Mouse (Mus musculus) cerebellum, adult 2 months (tissue): ENCODE results near the gene Rfc2. TPM values are rescaled to one million over a fixed set of nuclear protein-coding genes. Genes with fewer than 3 reads are reported as not detected.

Experiments
- DNase-seq, 2 experiments: peaks; one replicate each; pipeline ENCODE4 v3.0.0; 2021
- H3K27ac ChIP-seq: fragments of 200-500 bp; 2 replicates; pipeline ENCODE4 v1.5.1; 2012; ENCODE audit warnings: low read length, control low read depth, inconsistent platforms; ENCODE audit not compliant: insufficient read depth
- H3K27me3 ChIP-seq: fragments of 200-500 bp; 2 replicates; pipeline ENCODE4 v1.6.1; 2012; ENCODE audit warnings: inconsistent platforms, mild to moderate bottlenecking, low read length, moderate library complexity; ENCODE audit not compliant: control insufficient read depth, insufficient read depth
- H3K4me1 ChIP-seq: fragments of 200-500 bp; 2 replicates; pipeline ENCODE4 v1.6.1; 2011; ENCODE audit warnings: low read length; ENCODE audit not compliant: control insufficient read depth, insufficient read depth
- H3K4me3 ChIP-seq: fragments of 200-500 bp; replicated peaks from 2 replicates; pipeline ENCODE3; 2011; ENCODE audit warnings: mild to moderate bottlenecking, low read depth, low read length, control low read depth; ENCODE audit not compliant: insufficient read depth
- CTCF ChIP-seq: fragments of 200-500 bp; IDR thresholded peaks from 2 replicates; pipeline ENCODE4 v1.5.1; 2011; ENCODE audit warnings: low read depth, mild to moderate bottlenecking, control low read depth, low read length, moderate library complexity, borderline replicate concordance; ENCODE audit not compliant: insufficient read depth
- POLR2A ChIP-seq: fragments of 200-500 bp; IDR thresholded peaks from 2 replicates; pipeline ENCODE4 v1.6.1; 2011; ENCODE audit warnings: low read length, control low read depth, borderline replicate concordance; ENCODE audit not compliant: insufficient read depth
- WGBS: fragments of 180-500 bp; shearing (Covaris S2); methylation state at CpG from one replicate; pipeline ENCODE4 v1.1.7; 2018; 5-methylcytosine and 5-hydroxymethylcytosine counted together
- polyA plus RNA-seq: library from polyadenylated mRNA; depleted of rRNA; stranded (reverse); fragments of >200 nt; gene quantifications from 2 replicates; pipeline ENCODE4 v1.2.3, GENCODE M21; 2012; rRNA removed

Gene Rfc2
- 113 and 116 TPM in 2 replicates for polyA plus RNA-seq

DNA sequence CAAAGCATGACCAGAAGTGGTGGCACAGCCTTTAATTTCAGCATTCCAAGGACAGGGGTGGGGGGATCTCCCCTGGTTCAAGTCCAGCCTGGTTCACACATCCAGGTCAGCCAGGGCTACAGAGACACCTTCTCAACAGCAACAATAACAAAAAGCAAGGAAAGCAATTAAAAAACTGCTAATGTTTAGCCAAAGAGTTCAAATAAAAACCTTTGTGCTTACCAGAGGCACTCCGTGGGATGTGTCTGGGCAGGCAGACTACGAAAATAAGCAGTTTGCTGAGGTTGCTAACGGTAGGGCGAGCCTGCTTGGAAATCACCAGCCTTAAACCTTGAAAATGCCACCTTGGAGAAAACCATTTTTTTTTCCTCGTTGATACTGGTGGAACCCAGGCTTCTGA lies at the start of gene Rfc2:
Gene Rfc2 (plus strand): TSS at position 221 of the 400 bp plus-strand sequence.
- WGBS, result 92% methylated on average over 5 of the region's 5 CpGs
- no peak for DNase-seq
- peaks cover 3% of the 10 kb centered on the region; the same call in 1 of the 2 replicates for H3K4me1 ChIP-seq
- H3K27me3 ChIP-seq, result no peaks in the 10 kb centered on the region
- no peak within 1 kb of the TSS for H3K4me3 ChIP-seq
- TF ChIP-seq CTCF (no peak), POLR2A (no peak)
- H3K27ac ChIP-seq, result no peak within 1 kb of the TSS

GRCm38 (mm10) chr5:134531585-134531984 lies 49.6 kb upstream of the Rfc2 start:
- WGBS, result 42% methylated on average over 9 of the region's 9 CpGs
- no peak overlapping the region for H3K4me3 ChIP-seq
- H3K27ac ChIP-seq, result no peak overlapping the region
- TF ChIP-seq CTCF (no peak), POLR2A (no peak)
- peaks cover 19% of the 10 kb centered on the region for H3K4me1 ChIP-seq
- DNase-seq, result peak in 1 of 2 experiments; percentile 51
- no peaks in the 10 kb centered on the region for H3K27me3 ChIP-seq

GRCm38 (mm10) chr5:134532417-134532816 lies 48.7 kb upstream of the Rfc2 start:
- Histone ChIP-seq H3K4me1 (peaks cover 19% of the 10 kb centered on the region), H3K27ac (no peak overlapping the region), H3K4me3 (no peak overlapping the region), H3K27me3 (no peaks in the 10 kb centered on the region)
- no peak for DNase-seq
- TF ChIP-seq CTCF, result no peak
- no peak for TF ChIP-seq POLR2A
- whole genome bisulfite sequencing, result 98% methylated on average over 6 of the region's 6 CpGs

GRCm38 (mm10) chr5:134536036-134536435 lies 45.1 kb upstream of the Rfc2 start:
- TF ChIP-seq POLR2A (no peak), CTCF (no peak)
- DNase-seq, result no peak
- Histone ChIP-seq H3K27ac (no peak overlapping the region), H3K27me3 (no peaks in the 10 kb centered on the region), H3K4me1 (peaks cover 19% of the 10 kb centered on the region; the same call in 1 of the 2 replicates), H3K4me3 (no peak overlapping the region)
- 85% methylated on average over 6 of the region's 6 CpGs for WGBS

DNA sequence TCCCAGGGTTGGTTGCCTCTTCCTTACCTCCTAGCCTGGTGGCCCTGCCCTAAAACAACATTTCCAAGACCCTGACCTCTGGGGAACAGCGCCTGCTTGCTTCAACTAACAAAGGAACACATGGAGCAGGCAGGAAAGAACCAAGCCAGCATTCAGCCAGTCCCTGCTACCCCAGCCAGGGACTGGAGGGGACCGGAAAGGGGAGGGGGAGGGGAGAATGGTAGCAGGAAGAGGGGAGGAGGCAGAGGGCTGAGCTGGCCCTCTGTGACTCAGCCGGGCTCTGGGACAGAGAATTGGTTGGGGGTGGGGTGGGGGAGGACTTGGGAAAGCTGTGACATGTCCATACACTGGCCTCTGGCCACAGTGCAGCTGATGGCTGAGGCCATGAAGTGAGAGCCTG lies 41.3 kb upstream of the Rfc2 start:
- H3K4me1 ChIP-seq, result peaks cover 21% of the 10 kb centered on the region
- no peaks in the 10 kb centered on the region for H3K27me3 ChIP-seq
- peak in 1 of 2 experiments; percentile 50 for DNase-seq
- no peak overlapping the region for H3K4me3 ChIP-seq
- no peak overlapping the region for H3K27ac ChIP-seq
- 18% methylated on average over 3 of the region's 3 CpGs for WGBS
- no peak for TF ChIP-seq POLR2A
- no peak for TF ChIP-seq CTCF

- Histone ChIP-seq H3K27me3 (no peaks in the 10 kb centered on the region), H3K27ac (no peak overlapping the region), H3K4me1 (peaks cover 21% of the 10 kb centered on the region), H3K4me3 (no peak overlapping the region)
- 43% methylated on average over 6 of the region's 6 CpGs for WGBS
- TF ChIP-seq CTCF (no peak), POLR2A (no peak)
- DNase-seq, result peak in 1 of 2 experiments; percentile 28
Observed at GRCm38 (mm10) chr5:134540881-134541280, 40.3 kb upstream of the Rfc2 start.

- 52% methylated on average over 7 of the region's 7 CpGs for WGBS
- H3K4me3 ChIP-seq, result no peak overlapping the region
- DNase-seq, result no peak
- H3K27me3 ChIP-seq, result no peaks in the 10 kb centered on the region
- H3K27ac ChIP-seq, result no peak overlapping the region
- peaks cover 21% of the 10 kb centered on the region for H3K4me1 ChIP-seq
- no peak for TF ChIP-seq POLR2A
Observed at GRCm38 (mm10) chr5:134541640-134542039, 39.5 kb upstream of the Rfc2 start.

DNA sequence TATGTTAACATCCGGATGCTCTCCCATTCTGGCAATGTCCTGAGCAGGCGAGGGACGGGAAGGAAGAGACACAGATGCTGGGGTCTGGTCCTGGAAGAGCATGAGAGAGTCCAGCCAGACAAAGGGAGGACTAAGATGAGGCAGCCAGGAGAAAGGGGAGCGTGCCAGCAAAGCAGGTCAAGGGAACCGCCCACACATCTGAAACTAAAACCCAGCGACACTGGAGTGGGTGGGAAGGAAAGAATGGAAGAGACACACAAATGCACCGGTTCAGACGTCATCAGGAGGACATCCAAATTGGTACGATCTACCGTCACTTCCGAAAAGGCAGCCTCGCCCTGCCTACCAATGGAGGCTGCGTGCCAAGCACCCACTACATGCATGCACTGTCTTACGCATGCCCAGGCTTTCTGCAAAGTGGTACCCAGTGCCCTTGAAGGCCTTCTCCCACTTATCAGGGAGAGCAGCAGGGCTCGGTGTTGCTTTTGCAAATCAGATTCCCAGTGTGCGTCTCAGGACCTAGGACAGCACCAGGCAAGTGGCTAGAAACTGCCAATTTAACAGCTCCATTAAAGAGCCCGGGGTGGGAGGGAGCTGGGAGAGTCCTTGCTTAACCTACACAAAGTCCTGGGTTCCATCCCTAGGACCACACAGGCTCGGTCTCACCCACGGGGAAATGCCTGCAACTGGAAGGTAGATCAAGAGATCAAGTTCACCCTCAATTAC lies 36.5 kb upstream of the Rfc2 start:
- WGBS, result 23% methylated on average over 19 of the region's 19 CpGs

More for the DNA sequence above, 36.5 kb upstream of the Rfc2 start:
- TF ChIP-seq CTCF (no peak), POLR2A (no peak)
- peak in 1 of 2 experiments; percentile 49 for DNase-seq
- H3K27me3 ChIP-seq, result no peaks in the 10 kb centered on the region
- H3K27ac ChIP-seq, result no peak overlapping the region
- no peak overlapping the region for H3K4me3 ChIP-seq
- H3K4me1 ChIP-seq, result peaks cover 15% of the 10 kb centered on the region
